Mouse (Mus musculus): ENCODE data around the gene Artn. TPM values are rescaled to one million over a fixed set of nuclear protein-coding genes. Genes with fewer than 3 reads are reported as not detected.

Gene Artn
- 1 to 10 TPM; 1.8 to 2.3 TPM for total RNA-seq (2021)
- long read RNA-seq, experiment 1, partial matches to known transcripts = 0 of 1 reads
- long read RNA-seq, experiment 1, other reads (novel, unspliced or antisense) = 1 of 1 reads
- long read RNA-seq, experiment 2, partial matches to known transcripts = 2 of 3 reads
- long read RNA-seq, experiment 2, other reads (novel, unspliced or antisense) = 1 of 3 reads

GRCm38 (mm10) chr4:117929391-117929881 is at the start of gene Artn:
TSS of gene Artn (minus strand) at chr4:117929763.
- intact Hi-C loops (cut with DNase I) = loop anchor here (2.0 to 10.0 kb wide), 2 partner anchors 105 to 153 kb away; no protein-coding TSS in a partner anchor
- no peak for DNase-seq (ENCODE audit: low spot score in 2 of 2)

GRCm38 (mm10) chr4:117979181-117979580 is 49.6 kb upstream of the Artn start:
- DNase-seq (ENCODE audit: low spot score in 2 of 2) = no peak
- intact Hi-C loops (cut with DNase I) = no loop called here

- intact Hi-C loops (cut with DNase I) = no loop called here
- DNase-seq (ENCODE audit: low spot score in 2 of 2) = no peak
These were observed 48.7 kb upstream of the Artn start for GRCm38 (mm10) chr4:117978282-117978681.

GRCm38 (mm10) chr4:117977841-117978240 is 48.3 kb upstream of the Artn start:
- intact Hi-C loops (cut with DNase I) = no loop called here
- DNase-seq (ENCODE audit: low spot score in 2 of 2) = no peak

- intact Hi-C loops (cut with DNase I) = no loop called here
- DNase-seq (ENCODE audit: low spot score in 2 of 2) = no peak
These were observed 47.8 kb upstream of the Artn start for GRCm38 (mm10) chr4:117977371-117977770.

GRCm38 (mm10) chr4:117975820-117976219 is 46.3 kb upstream of the Artn start:
- intact Hi-C loops (cut with DNase I) = no loop called here
- DNase-seq (ENCODE audit: low spot score in 2 of 2) = no peak

GRCm38 (mm10) chr4:117974719-117975118 is 45.2 kb upstream of the Artn start:
- DNase-seq (ENCODE audit: low spot score in 2 of 2) = peak; percentile 36 to 52
- intact Hi-C loops (cut with DNase I) = no loop called here

- DNase-seq (ENCODE audit: low spot score in 2 of 2) = no peak
- intact Hi-C loops (cut with DNase I) = no loop called here
These were observed 43.4 kb upstream of the Artn start for GRCm38 (mm10) chr4:117972999-117973398.

- intact Hi-C loops (cut with DNase I) = no loop called here
- no peak for DNase-seq (ENCODE audit: low spot score in 2 of 2)
These were observed 34.9 kb upstream of the Artn start for GRCm38 (mm10) chr4:117964346-117965025.

- intact Hi-C loops (cut with DNase I) = no loop called here
- DNase-seq (ENCODE audit: low spot score in 2 of 2) = no peak
These were observed 27.9 kb upstream of the Artn start for GRCm38 (mm10) chr4:117957492-117957891.

GRCm38 (mm10) chr4:117947493-117947892 is 17.9 kb upstream of the Artn start:
- intact Hi-C loops (cut with DNase I) = loop anchor here (10.0 kb wide), 1 partner anchor 347 kb away; the partner anchor contains the start of gene Ptprf
- no peak for DNase-seq (ENCODE audit: low spot score in 2 of 2)

- no peak for DNase-seq (ENCODE audit: low spot score in 2 of 2)
- intact Hi-C loops (cut with DNase I) = loop anchor here (10.0 kb wide), 1 partner anchor 348 kb away; the partner anchor contains the start of gene Ptprf
These were observed 17.2 kb upstream of the Artn start for GRCm38 (mm10) chr4:117946639-117947305.

GRCm38 (mm10) chr4:117943317-117943716 is 13.8 kb upstream of the Artn start:
- intact Hi-C loops (cut with DNase I) = loop anchor here (10.0 kb wide), 1 partner anchor 351 kb away; the partner anchor contains the start of gene Ptprf
- DNase-seq (ENCODE audit: low spot score in 2 of 2) = no peak

- no peak for DNase-seq (ENCODE audit: low spot score in 2 of 2)
- intact Hi-C loops (cut with DNase I) = no loop called here
These were observed 7.4 kb upstream of the Artn start for GRCm38 (mm10) chr4:117936964-117937363.

- DNase-seq (ENCODE audit: low spot score in 2 of 2) = no peak
- intact Hi-C loops (cut with DNase I) = no loop called here
These were observed 4.5 kb upstream of the Artn start for GRCm38 (mm10) chr4:117934081-117934480.

- no peak for DNase-seq (ENCODE audit: low spot score in 2 of 2)
- intact Hi-C loops (cut with DNase I) = no loop called here
These were observed 3.7 kb upstream of the Artn start for GRCm38 (mm10) chr4:117933248-117933647.

GRCm38 (mm10) chr4:117928699-117929241 is 793 bp downstream of the Artn start:
- intact Hi-C loops (cut with DNase I) = loop anchor here (2.0 to 10.0 kb wide), 2 partner anchors 104 to 154 kb away; no protein-coding TSS in a partner anchor
- DNase-seq (ENCODE audit: low spot score in 2 of 2) = peak in 1 of 2 experiments; percentile 55

GRCm38 (mm10) chr4:117928234-117928633 is 1.3 kb downstream of the Artn start:
- intact Hi-C loops (cut with DNase I) = loop anchor here (2.0 to 10.0 kb wide), 2 partner anchors 103 to 155 kb away; no protein-coding TSS in a partner anchor
- no peak for DNase-seq (ENCODE audit: low spot score in 2 of 2)

GRCm38 (mm10) chr4:117926545-117927482 is 2.7 kb downstream of the Artn start:
- DNase-seq (ENCODE audit: low spot score in 2 of 2) = peak; percentile 69 to 70
- intact Hi-C loops (cut with DNase I) = loop anchor here (10.0 kb wide), 1 partner anchor 102 kb away; no protein-coding TSS in a partner anchor
